Mouse (Mus musculus) midbrain, embryonic 13.5 days (tissue): ENCODE data around the gene Extl1. TPM values are rescaled to one million over a fixed set of nuclear protein-coding genes. Genes with fewer than 3 reads are reported as not detected.
A peak's percentile ranks its signal among the peaks of the same experiment; 100 is the strongest.

Experiments
- ATAC-seq: fragments of 200-750 bp; cut with Nextera tagmentation; 2 replicates; pipeline ENCODE4 v1.8.0; 2017; ENCODE audit warnings: mild to moderate bottlenecking, moderate TSS enrichment, moderate library complexity
- H3K27ac ChIP-seq: fragments of 300-500 bp; sonication (generic); 2 replicates; pipeline ENCODE4 v1.5.1; 2015; ENCODE audit warnings: inconsistent platforms, mild to moderate bottlenecking, moderate library complexity
- H3K27me3 ChIP-seq: fragments of 300-500 bp; sonication (generic); 2 replicates; pipeline ENCODE4 v1.6.1; 2015; ENCODE audit warnings: mild to moderate bottlenecking, inconsistent platforms
- H3K36me3 ChIP-seq: fragments of 300-500 bp; sonication (generic); 2 replicates; pipeline ENCODE4 v1.6.1; 2015; ENCODE audit warnings: mild to moderate bottlenecking, inconsistent platforms
- H3K4me1 ChIP-seq: fragments of 300-500 bp; sonication (generic); replicated peaks from 2 replicates; pipeline ENCODE4 v1.6.1; 2015; ENCODE audit warnings: inconsistent platforms
- H3K4me2 ChIP-seq: fragments of 300-500 bp; sonication (generic); replicated peaks from 2 replicates; pipeline ENCODE4 v1.6.1; 2015; ENCODE audit warnings: moderate library complexity, mild to moderate bottlenecking, inconsistent platforms
- H3K4me3 ChIP-seq: fragments of 300-500 bp; sonication (generic); replicated peaks from 2 replicates; pipeline ENCODE4 v1.5.1; 2015; ENCODE audit warnings: mild to moderate bottlenecking, inconsistent platforms
- H3K9ac ChIP-seq: fragments of 300-500 bp; sonication (generic); replicated peaks from 2 replicates; pipeline ENCODE4 v1.6.1; 2015; ENCODE audit warnings: mild to moderate bottlenecking, inconsistent platforms
- H3K9me3 ChIP-seq: fragments of 300-500 bp; sonication (generic); 2 replicates; pipeline ENCODE4 v1.6.1; 2016; ENCODE audit warnings: mild to moderate bottlenecking, inconsistent platforms
- WGBS: fragments of 180-500 bp; shearing (Covaris S2); methylation state at CpG from one replicate; pipeline ENCODE4 v1.1.7; 2015; 5-methylcytosine and 5-hydroxymethylcytosine counted together
- polyA plus RNA-seq: library from polyadenylated mRNA; unstranded; fragments of >200 nt; fragmentation: Nextera tagmentation; extraction: Ambion mirVana; gene quantifications from 2 replicates; pipeline ENCODE4 v1.2.1, GENCODE M21; 2015

The Extl1 gene
- polyA plus RNA-seq, 1 experiment from 2014 or later = 0.16 TPM

DNA sequence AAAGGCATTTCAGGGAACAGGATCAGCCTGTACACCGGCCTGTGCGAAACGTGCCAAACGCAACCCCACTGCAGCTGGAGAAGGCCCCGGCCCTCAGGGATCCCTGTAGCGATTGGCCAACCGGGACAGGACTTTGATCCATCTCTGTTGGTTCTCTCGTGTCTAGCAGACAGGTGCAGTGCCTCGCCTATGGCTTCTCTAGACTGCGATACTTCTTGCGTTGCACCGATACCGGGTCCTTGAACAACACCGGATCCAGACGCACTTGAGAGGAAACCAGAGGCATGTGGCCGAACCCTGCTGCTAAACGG is 26.2 kb downstream of the Extl1 start:
- Histone ChIP-seq H3K36me3 (no peaks in the 10 kb centered on the region), H3K4me1 (peaks cover 12% of the 10 kb centered on the region), H3K9ac (peak overlapping the region; percentile 61), H3K9me3 (no peaks in the 10 kb centered on the region), H3K27me3 (peaks cover 19% of the 10 kb centered on the region), H3K4me3 (peak overlapping the region; percentile 25), H3K27ac (no peak overlapping the region), H3K4me2 (peak overlapping the region; percentile 50)
- WGBS = 34% methylated on average over 17 of the region's 17 CpGs
- ATAC-seq = peak; percentile 43

GRCm38 (mm10) chr4:134356591-134357460 is 26.8 kb downstream of the Extl1 start:
- Histone ChIP-seq H3K4me3 (peak overlapping the region; percentile 25), H3K27ac (no peak overlapping the region), H3K9me3 (no peaks in the 10 kb centered on the region), H3K27me3 (peaks cover 19% of the 10 kb centered on the region), H3K36me3 (no peaks in the 10 kb centered on the region), H3K4me2 (peak overlapping the region; percentile 50), H3K9ac (peak overlapping the region; percentile 61), H3K4me1 (peaks cover 18% of the 10 kb centered on the region)
- peak; percentile 51 for ATAC-seq
- 17% methylated on average over 22 of the region's 22 CpGs for WGBS

- WGBS = 61% methylated on average over 16 of the region's 16 CpGs
- no peak overlapping the region for H3K4me3 ChIP-seq
- no peak overlapping the region for H3K4me2 ChIP-seq
- no peak overlapping the region for H3K27ac ChIP-seq
- ATAC-seq = 0 out of 2 replicates have a peak, but pooled peaks have one; percentile 16
- peaks cover 24% of the 10 kb centered on the region for H3K4me1 ChIP-seq
- H3K36me3 ChIP-seq = no peaks in the 10 kb centered on the region
- H3K27me3 ChIP-seq = peaks cover 19% of the 10 kb centered on the region
- H3K9ac ChIP-seq = no peak overlapping the region
- no peaks in the 10 kb centered on the region for H3K9me3 ChIP-seq
Measured at GRCm38 (mm10) chr4:134355841-134356452, 27.7 kb downstream of the Extl1 start.

- H3K4me1 ChIP-seq = peaks cover 24% of the 10 kb centered on the region
- ATAC-seq = no peak
- 67% methylated on average over 5 of the region's 5 CpGs for WGBS
- H3K27me3 ChIP-seq = peaks cover 10% of the 10 kb centered on the region
- H3K4me2 ChIP-seq = no peak overlapping the region
- H3K9ac ChIP-seq = no peak overlapping the region
- H3K4me3 ChIP-seq = no peak overlapping the region
- H3K9me3 ChIP-seq = no peaks in the 10 kb centered on the region
- H3K27ac ChIP-seq = no peak overlapping the region
- no peaks in the 10 kb centered on the region for H3K36me3 ChIP-seq
Measured at GRCm38 (mm10) chr4:134353527-134354409, 29.9 kb downstream of the Extl1 start.

DNA sequence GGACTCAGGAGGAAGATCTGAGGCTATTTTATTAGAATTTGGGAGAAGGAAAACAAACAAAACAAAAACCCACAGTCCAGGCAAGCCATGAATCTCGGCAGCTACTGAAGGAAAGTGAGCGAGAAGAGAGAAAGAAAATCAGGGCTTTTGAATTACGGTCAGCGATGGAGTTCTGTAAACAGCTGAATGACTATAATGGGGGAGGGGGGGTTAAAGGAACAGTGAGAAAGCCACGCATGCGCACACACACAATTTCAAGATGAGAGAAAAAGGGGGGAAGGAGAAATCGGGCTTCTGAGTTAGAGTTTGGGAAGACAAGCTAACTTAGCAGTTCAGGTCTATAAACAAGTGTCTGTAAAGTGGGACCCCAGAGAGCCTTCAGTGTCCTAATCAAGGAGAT is 30.7 kb downstream of the Extl1 start:
- Histone ChIP-seq H3K27me3 (peaks cover 2% of the 10 kb centered on the region), H3K9ac (no peak overlapping the region), H3K27ac (no peak overlapping the region), H3K4me1 (peaks cover 24% of the 10 kb centered on the region), H3K4me3 (no peak overlapping the region), H3K9me3 (no peaks in the 10 kb centered on the region), H3K4me2 (no peak overlapping the region), H3K36me3 (no peaks in the 10 kb centered on the region)
- 81% methylated on average over 7 of the region's 7 CpGs for WGBS
- ATAC-seq = no peak

GRCm38 (mm10) chr4:134352261-134352707 is 31.4 kb downstream of the Extl1 start:
- Histone ChIP-seq H3K27ac (no peak overlapping the region), H3K4me1 (peaks cover 17% of the 10 kb centered on the region), H3K9ac (no peak overlapping the region), H3K4me3 (no peak overlapping the region), H3K36me3 (no peaks in the 10 kb centered on the region), H3K4me2 (no peak overlapping the region), H3K9me3 (no peaks in the 10 kb centered on the region), H3K27me3 (no peaks in the 10 kb centered on the region)
- ATAC-seq = no peak
- WGBS = 67% methylated on average over 12 of the region's 12 CpGs

DNA sequence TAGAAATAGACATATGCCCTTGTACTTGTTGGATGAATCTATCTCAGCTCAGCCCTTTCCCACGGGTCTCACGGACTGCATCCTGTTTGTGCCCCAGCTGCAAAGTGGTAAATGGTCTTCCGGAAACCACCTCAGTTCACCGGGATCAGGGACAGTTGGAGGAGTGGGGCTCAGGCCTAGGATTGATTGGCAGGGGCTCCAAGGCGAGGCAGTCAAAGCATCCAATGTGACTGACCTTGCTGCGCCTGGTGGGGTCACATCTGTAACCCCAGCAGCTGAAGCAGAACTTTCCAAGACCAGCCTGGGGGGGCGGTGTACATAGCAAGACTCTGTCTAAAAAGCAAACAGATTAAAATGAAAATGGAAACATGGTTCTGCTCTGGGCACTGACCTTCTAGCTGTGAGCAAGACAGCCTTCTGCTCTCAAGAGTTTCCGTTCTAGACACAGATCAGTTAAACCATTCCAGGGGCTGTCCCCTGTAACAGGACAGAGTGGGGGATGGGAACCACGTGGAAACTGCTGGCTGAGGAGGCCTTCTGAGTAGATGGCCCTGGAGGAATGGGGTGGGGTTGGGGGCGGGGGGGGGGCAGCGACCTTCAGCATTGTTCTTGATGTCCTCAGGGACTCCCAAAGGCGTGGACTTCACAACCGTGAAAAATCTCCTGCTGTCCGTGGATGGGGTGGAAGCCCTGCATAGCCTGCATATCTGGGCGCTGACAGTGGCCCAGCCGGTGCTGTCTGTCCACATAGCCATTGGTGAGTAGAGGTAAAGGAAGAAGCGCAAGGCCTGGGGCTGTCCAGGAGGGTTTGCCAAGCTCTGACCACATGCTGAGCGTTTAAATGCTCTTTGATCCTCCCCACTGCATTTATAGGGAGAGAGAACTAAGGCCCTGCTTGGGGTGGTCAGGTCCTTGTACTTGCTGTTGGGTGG is 32.1 kb downstream of the Extl1 start:
- H3K36me3 ChIP-seq = no peaks in the 10 kb centered on the region
- no peak overlapping the region for H3K9ac ChIP-seq
- H3K9me3 ChIP-seq = no peaks in the 10 kb centered on the region
- no peaks in the 10 kb centered on the region for H3K27me3 ChIP-seq
- no peak for ATAC-seq
- no peak overlapping the region for H3K4me2 ChIP-seq
- H3K4me3 ChIP-seq = no peak overlapping the region
- no peak overlapping the region for H3K27ac ChIP-seq
- 48% methylated on average over 18 of the region's 18 CpGs for WGBS
- peaks cover 13% of the 10 kb centered on the region for H3K4me1 ChIP-seq

GRCm38 (mm10) chr4:134350641-134351040 is 33.0 kb downstream of the Extl1 start:
- Histone ChIP-seq H3K9me3 (no peaks in the 10 kb centered on the region), H3K36me3 (no peaks in the 10 kb centered on the region), H3K27ac (no peak overlapping the region), H3K27me3 (peaks cover 3% of the 10 kb centered on the region), H3K9ac (no peak overlapping the region), H3K4me3 (no peak overlapping the region), H3K4me2 (no peak overlapping the region), H3K4me1 (peaks cover 13% of the 10 kb centered on the region)
- no peak for ATAC-seq
- WGBS = 89% methylated on average over 6 of the region's 6 CpGs

GRCm38 (mm10) chr4:134349829-134350228 is 33.8 kb downstream of the Extl1 start:
- H3K36me3 ChIP-seq = no peaks in the 10 kb centered on the region
- H3K27ac ChIP-seq = no peak overlapping the region
- 84% methylated on average over 7 of the region's 7 CpGs for WGBS
- no peak overlapping the region for H3K9ac ChIP-seq
- ATAC-seq = no peak
- H3K9me3 ChIP-seq = no peaks in the 10 kb centered on the region
- peaks cover 11% of the 10 kb centered on the region for H3K27me3 ChIP-seq
- peaks cover 13% of the 10 kb centered on the region for H3K4me1 ChIP-seq
- H3K4me2 ChIP-seq = no peak overlapping the region
- H3K4me3 ChIP-seq = no peak overlapping the region

- H3K4me3 ChIP-seq = no peak overlapping the region
- no peak overlapping the region for H3K27ac ChIP-seq
- no peaks in the 10 kb centered on the region for H3K36me3 ChIP-seq
- no peak for ATAC-seq
- no peak overlapping the region for H3K9ac ChIP-seq
- H3K4me2 ChIP-seq = no peak overlapping the region
- no peaks in the 10 kb centered on the region for H3K9me3 ChIP-seq
- H3K4me1 ChIP-seq = peaks cover 14% of the 10 kb centered on the region
- peaks cover 23% of the 10 kb centered on the region for H3K27me3 ChIP-seq
- 88% methylated on average over 5 of the region's 5 CpGs for WGBS
Measured at GRCm38 (mm10) chr4:134348545-134348944, 35.1 kb downstream of the Extl1 start.

GRCm38 (mm10) chr4:134348078-134348477 is 35.6 kb downstream of the Extl1 start:
- no peak for ATAC-seq
- 76% methylated on average over 11 of the region's 11 CpGs for WGBS
- Histone ChIP-seq H3K4me2 (no peak overlapping the region), H3K27me3 (peaks cover 27% of the 10 kb centered on the region), H3K4me1 (peaks cover 19% of the 10 kb centered on the region), H3K9me3 (no peaks in the 10 kb centered on the region), H3K36me3 (no peaks in the 10 kb centered on the region), H3K4me3 (no peak overlapping the region), H3K9ac (no peak overlapping the region), H3K27ac (no peak overlapping the region)
